Mouse (Mus musculus): ENCODE data around the gene Gm13871. TPM values are rescaled to one million over a fixed set of nuclear protein-coding genes. Genes with fewer than 3 reads are reported as not detected.
"Not testable (repeated sequence)": the region's sequence is repeated elsewhere in the genome, so short reads cannot be mapped to it uniquely, and the experiment has no call there.

Gene Gm13871
- not detected in 2 replicates for polyA plus RNA-seq (2014; fragmentation: Nextera tagmentation; extraction: Ambion mirVana)

DNA sequence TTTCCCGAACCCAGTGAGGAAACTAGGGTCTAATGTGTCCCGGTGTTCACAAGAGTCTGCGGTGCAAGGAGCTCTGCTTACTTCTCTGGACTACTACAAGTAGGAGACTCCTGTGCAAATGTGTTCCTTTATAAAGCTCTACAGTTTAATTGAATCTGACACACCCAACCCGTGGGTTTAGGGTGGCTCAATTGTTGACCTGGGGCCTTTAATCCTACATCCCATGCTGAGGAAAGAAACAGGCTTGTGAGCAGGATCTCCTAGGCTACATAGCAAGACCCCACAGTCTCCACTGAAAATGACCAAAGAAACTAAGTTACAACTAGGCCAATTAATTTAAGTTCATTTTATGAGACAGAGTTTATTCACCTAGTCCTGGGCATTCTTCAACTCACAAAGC lies at the start of gene Gm13871:
Gene Gm13871, minus strand, starts transcription at position 101 of the 400 bp plus-strand sequence.
- H3K9ac ChIP-seq (ENCODE audit: low read length); H3K27me3 ChIP-seq (ENCODE audit: control insufficient read depth, insufficient read depth, low read length); ATAC-seq (ENCODE audit: insufficient number of reproducible peaks, insufficient read depth, low FRiP score, low read depth); H3K4me3 ChIP-seq (ENCODE audit: control insufficient read depth in 1 of 2, insufficient read depth in 1 of 2, low read depth in 1 of 2, low read length in 2 of 2); H3K9me3 ChIP-seq (ENCODE audit: control insufficient read depth, low read length); H3K36me3 ChIP-seq (ENCODE audit: control insufficient read depth, insufficient read depth, low read length); H3K27ac ChIP-seq (replicated peaks in 1 of 2; ENCODE audit: control insufficient read depth in 1 of 2, insufficient read depth in 1 of 2, low read depth in 2 of 2, low read length in 2 of 2); H3K4me1 ChIP-seq (ENCODE audit: control insufficient read depth in 2 of 2, insufficient read depth in 2 of 2, low read length in 2 of 2); H3K4me2 ChIP-seq (ENCODE audit: low read length): not testable (repeated sequence)
- no CpG with 5 or more reads among the region's 4 CpGs for WGBS

GRCm38 (mm10) chr4:73950375-73950896 lies 44.7 kb upstream of the Gm13871 start, which contains the start of gene 2310002L09Rik:
TSS of gene 2310002L09Rik (minus strand) at chr4:73950846.
- Histone ChIP-seq H3K4me3 (ENCODE audit: control insufficient read depth in 1 of 2, insufficient read depth in 1 of 2, low read depth in 1 of 2, low read length in 2 of 2) (no peak within 1 kb of the TSS), H3K36me3 (ENCODE audit: control insufficient read depth, insufficient read depth, low read length) (no peaks in the 10 kb centered on the region), H3K4me1 (ENCODE audit: control insufficient read depth in 2 of 2, insufficient read depth in 2 of 2, low read length in 2 of 2) (no peaks in the 10 kb centered on the region), H3K9ac (ENCODE audit: low read length) (no peak within 1 kb of the TSS), H3K9me3 (ENCODE audit: control insufficient read depth, low read length) (no peaks in the 10 kb centered on the region), H3K27me3 (ENCODE audit: control insufficient read depth, insufficient read depth, low read length) (no peaks in the 10 kb centered on the region), H3K27ac (replicated peaks in 1 of 2; ENCODE audit: control insufficient read depth in 1 of 2, insufficient read depth in 1 of 2, low read depth in 2 of 2, low read length in 2 of 2) (no peak within 1 kb of the TSS; a peak in 1 of 4 replicates), H3K4me2 (ENCODE audit: low read length) (no peak within 1 kb of the TSS)
- ATAC-seq (ENCODE audit: insufficient number of reproducible peaks, insufficient read depth, low FRiP score, low read depth): no peak
- WGBS: 68% methylated on average over 8 of the region's 8 CpGs

- not testable (repeated sequence) for H3K27ac ChIP-seq (replicated peaks in 1 of 2; ENCODE audit: control insufficient read depth in 1 of 2, insufficient read depth in 1 of 2, low read depth in 2 of 2, low read length in 2 of 2); H3K4me2 ChIP-seq (ENCODE audit: low read length); ATAC-seq (ENCODE audit: insufficient number of reproducible peaks, insufficient read depth, low FRiP score, low read depth); H3K27me3 ChIP-seq (ENCODE audit: control insufficient read depth, insufficient read depth, low read length); H3K4me3 ChIP-seq (ENCODE audit: control insufficient read depth in 1 of 2, insufficient read depth in 1 of 2, low read depth in 1 of 2, low read length in 2 of 2); H3K9ac ChIP-seq (ENCODE audit: low read length); H3K4me1 ChIP-seq (ENCODE audit: control insufficient read depth in 2 of 2, insufficient read depth in 2 of 2, low read length in 2 of 2); H3K9me3 ChIP-seq (ENCODE audit: control insufficient read depth, low read length); H3K36me3 ChIP-seq (ENCODE audit: control insufficient read depth, insufficient read depth, low read length)
- 73% methylated on average over 6 of the region's 6 CpGs for WGBS
These were observed 14.9 kb upstream of the Gm13871 start, which contains the start of gene Gm11756 for GRCm38 (mm10) chr4:73920660-73921059. TSS of gene Gm11756 (minus strand) at chr4:73920760.

DNA sequence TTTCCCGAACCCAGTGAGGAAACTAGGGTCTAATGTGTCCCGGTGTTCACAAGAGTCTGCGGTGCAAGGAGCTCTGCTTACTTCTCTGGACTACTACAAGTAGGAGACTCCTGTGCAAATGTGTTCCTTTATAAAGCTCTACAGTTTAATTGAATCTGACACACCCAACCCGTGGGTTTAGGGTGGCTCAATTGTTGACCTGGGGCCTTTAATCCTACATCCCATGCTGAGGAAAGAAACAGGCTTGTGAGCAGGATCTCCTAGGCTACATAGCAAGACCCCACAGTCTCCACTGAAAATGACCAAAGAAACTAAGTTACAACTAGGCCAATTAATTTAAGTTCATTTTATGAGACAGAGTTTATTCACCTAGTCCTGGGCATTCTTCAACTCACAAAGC lies 14.7 kb downstream of the Gm13871 start, which contains the start of gene Gm11757:
Gene Gm11757, minus strand, starts transcription at position 101 of the 400 bp plus-strand sequence.
- not testable (repeated sequence) for H3K9ac ChIP-seq (ENCODE audit: low read length); H3K4me2 ChIP-seq (ENCODE audit: low read length); H3K9me3 ChIP-seq (ENCODE audit: control insufficient read depth, low read length); H3K27me3 ChIP-seq (ENCODE audit: control insufficient read depth, insufficient read depth, low read length); H3K36me3 ChIP-seq (ENCODE audit: control insufficient read depth, insufficient read depth, low read length); H3K4me3 ChIP-seq (ENCODE audit: control insufficient read depth in 1 of 2, insufficient read depth in 1 of 2, low read depth in 1 of 2, low read length in 2 of 2); H3K4me1 ChIP-seq (ENCODE audit: control insufficient read depth in 2 of 2, insufficient read depth in 2 of 2, low read length in 2 of 2); H3K27ac ChIP-seq (replicated peaks in 1 of 2; ENCODE audit: control insufficient read depth in 1 of 2, insufficient read depth in 1 of 2, low read depth in 2 of 2, low read length in 2 of 2); ATAC-seq (ENCODE audit: insufficient number of reproducible peaks, insufficient read depth, low FRiP score, low read depth)
- WGBS: no CpG with 5 or more reads among the region's 4 CpGs

- not testable (repeated sequence) for ATAC-seq (ENCODE audit: insufficient number of reproducible peaks, insufficient read depth, low FRiP score, low read depth); H3K4me3 ChIP-seq (ENCODE audit: control insufficient read depth in 1 of 2, insufficient read depth in 1 of 2, low read depth in 1 of 2, low read length in 2 of 2); H3K9me3 ChIP-seq (ENCODE audit: control insufficient read depth, low read length); H3K36me3 ChIP-seq (ENCODE audit: control insufficient read depth, insufficient read depth, low read length); H3K27me3 ChIP-seq (ENCODE audit: control insufficient read depth, insufficient read depth, low read length); H3K4me1 ChIP-seq (ENCODE audit: control insufficient read depth in 2 of 2, insufficient read depth in 2 of 2, low read length in 2 of 2); H3K4me2 ChIP-seq (ENCODE audit: low read length); H3K27ac ChIP-seq (replicated peaks in 1 of 2; ENCODE audit: control insufficient read depth in 1 of 2, insufficient read depth in 1 of 2, low read depth in 2 of 2, low read length in 2 of 2); H3K9ac ChIP-seq (ENCODE audit: low read length)
- WGBS: no CpG with 5 or more reads among the region's 4 CpGs
These were observed 29.6 kb downstream of the Gm13871 start, which contains the start of gene Gm11758 for GRCm38 (mm10) chr4:73876166-73876565. TSS of gene Gm11758 (minus strand) at chr4:73876266.

Other genes with a start within 250 kb of the Gm13871 start
- not detected in 2 replicates for gene Gm11239, start 237.6 kb downstream of the Gm13871 start, polyA plus RNA-seq (2014; fragmentation: Nextera tagmentation; extraction: Ambion mirVana)
- gene Gm428, start 222.4 kb downstream of the Gm13871 start, polyA plus RNA-seq (2014; fragmentation: Nextera tagmentation; extraction: Ambion mirVana): not detected in 2 replicates
- gene Rasef, start 115.0 kb downstream of the Gm13871 start, polyA plus RNA-seq (2014; fragmentation: Nextera tagmentation; extraction: Ambion mirVana): 0.42 and 0.61 TPM in 2 replicates
- not detected in 2 replicates for gene Gm11758, start 29.7 kb downstream of the Gm13871 start, polyA plus RNA-seq (2014; fragmentation: Nextera tagmentation; extraction: Ambion mirVana)
- gene Gm11757, start 14.8 kb downstream of the Gm13871 start, polyA plus RNA-seq (2014; fragmentation: Nextera tagmentation; extraction: Ambion mirVana): not detected in 2 replicates
- gene Gm11756, start 14.8 kb upstream of the Gm13871 start, polyA plus RNA-seq (2014; fragmentation: Nextera tagmentation; extraction: Ambion mirVana): not detected in 2 replicates
- gene 2310002L09Rik, start 44.9 kb upstream of the Gm13871 start, polyA plus RNA-seq (2014; fragmentation: Nextera tagmentation; extraction: Ambion mirVana): 0.74 and 0.92 TPM in 2 replicates
- gene Frmd3, start 107.5 kb upstream of the Gm13871 start, polyA plus RNA-seq (2014; fragmentation: Nextera tagmentation; extraction: Ambion mirVana): 0.09 and 0.30 TPM in 2 replicates

Measured in heart, embryonic 14.5 days (tissue).